Mouse (Mus musculus) cerebellum, adult 2 months (tissue): Measurements from ENCODE around the gene Tmem63a. TPM values are rescaled to one million over a fixed set of nuclear protein-coding genes. Genes with fewer than 3 reads are reported as not detected.

Source experiments
- DNase-seq, 2 experiments: peaks; one replicate each; pipeline ENCODE4 v3.0.0; 2021
- H3K27ac ChIP-seq: fragments of 200-500 bp; 2 replicates; pipeline ENCODE4 v1.5.1; 2012; ENCODE audit warnings: low read length, control low read depth, inconsistent platforms; ENCODE audit not compliant: insufficient read depth
- H3K27me3 ChIP-seq: fragments of 200-500 bp; 2 replicates; pipeline ENCODE4 v1.6.1; 2012; ENCODE audit warnings: inconsistent platforms, mild to moderate bottlenecking, low read length, moderate library complexity; ENCODE audit not compliant: control insufficient read depth, insufficient read depth
- H3K4me1 ChIP-seq: fragments of 200-500 bp; 2 replicates; pipeline ENCODE4 v1.6.1; 2011; ENCODE audit warnings: low read length; ENCODE audit not compliant: control insufficient read depth, insufficient read depth
- H3K4me3 ChIP-seq: fragments of 200-500 bp; replicated peaks from 2 replicates; pipeline ENCODE3; 2011; ENCODE audit warnings: mild to moderate bottlenecking, low read depth, low read length, control low read depth; ENCODE audit not compliant: insufficient read depth
- CTCF ChIP-seq: fragments of 200-500 bp; IDR thresholded peaks from 2 replicates; pipeline ENCODE4 v1.5.1; 2011; ENCODE audit warnings: low read depth, mild to moderate bottlenecking, control low read depth, low read length, moderate library complexity, borderline replicate concordance; ENCODE audit not compliant: insufficient read depth
- POLR2A ChIP-seq: fragments of 200-500 bp; IDR thresholded peaks from 2 replicates; pipeline ENCODE4 v1.6.1; 2011; ENCODE audit warnings: low read length, control low read depth, borderline replicate concordance; ENCODE audit not compliant: insufficient read depth
- WGBS: fragments of 180-500 bp; shearing (Covaris S2); methylation state at CpG from one replicate; pipeline ENCODE4 v1.1.7; 2018; 5-methylcytosine and 5-hydroxymethylcytosine counted together
- polyA plus RNA-seq: library from polyadenylated mRNA; depleted of rRNA; stranded (reverse); fragments of >200 nt; gene quantifications from 2 replicates; pipeline ENCODE4 v1.2.3, GENCODE M21; 2012

The Tmem63a gene
- polyA plus RNA-seq, 1 experiment: 117 TPM

GRCm38 (mm10) chr1:180917053-180917452, 25.1 kb upstream of the Tmem63a start:
- WGBS: 77% methylated on average over 1 of the region's 1 CpGs
- no peak overlapping the region for H3K27ac ChIP-seq
- H3K27me3 ChIP-seq: no peaks in the 10 kb centered on the region
- TF ChIP-seq CTCF: no peak
- TF ChIP-seq POLR2A: no peak
- DNase-seq: no peak
- no peaks in the 10 kb centered on the region for H3K4me1 ChIP-seq
- no peak overlapping the region for H3K4me3 ChIP-seq

- 36% methylated on average over 8 of the region's 8 CpGs for WGBS
- no peaks in the 10 kb centered on the region for H3K27me3 ChIP-seq
- DNase-seq: no peak
- no peaks in the 10 kb centered on the region for H3K4me1 ChIP-seq
- H3K4me3 ChIP-seq: no peak overlapping the region
- no peak overlapping the region for H3K27ac ChIP-seq
- TF ChIP-seq POLR2A (no peak), CTCF (0 out of 2 replicates have a peak, but pooled peaks have one; percentile 17)
Observed at GRCm38 (mm10) chr1:180919686-180920085, 22.5 kb upstream of the Tmem63a start.

GRCm38 (mm10) chr1:180922273-180923048, 19.7 kb upstream of the Tmem63a start:
- no peak for DNase-seq
- no peaks in the 10 kb centered on the region for H3K4me1 ChIP-seq
- H3K27ac ChIP-seq: no peak overlapping the region
- H3K27me3 ChIP-seq: no peaks in the 10 kb centered on the region
- no peak overlapping the region for H3K4me3 ChIP-seq
- WGBS: 74% methylated on average over 6 of the region's 6 CpGs
- no peak for TF ChIP-seq CTCF
- TF ChIP-seq POLR2A: no peak

- Histone ChIP-seq H3K4me3 (no peak overlapping the region), H3K4me1 (no peaks in the 10 kb centered on the region), H3K27ac (no peak overlapping the region), H3K27me3 (no peaks in the 10 kb centered on the region)
- WGBS: 62% methylated on average over 2 of the region's 2 CpGs
- DNase-seq: no peak
- TF ChIP-seq CTCF: no peak
- TF ChIP-seq POLR2A: no peak
Observed at GRCm38 (mm10) chr1:180924737-180925136, 17.4 kb upstream of the Tmem63a start.

- WGBS: 77% methylated on average over 4 of the region's 4 CpGs
- DNase-seq: no peak
- H3K27me3 ChIP-seq: no peaks in the 10 kb centered on the region
- no peaks in the 10 kb centered on the region for H3K4me1 ChIP-seq
- TF ChIP-seq CTCF (no peak), POLR2A (no peak)
- no peak overlapping the region for H3K27ac ChIP-seq
- no peak overlapping the region for H3K4me3 ChIP-seq
Observed at GRCm38 (mm10) chr1:180926286-180926685, 15.9 kb upstream of the Tmem63a start.

GRCm38 (mm10) chr1:180929599-180929998, 12.5 kb upstream of the Tmem63a start:
- Histone ChIP-seq H3K27ac (no peak overlapping the region), H3K4me1 (no peaks in the 10 kb centered on the region), H3K4me3 (no peak overlapping the region), H3K27me3 (no peaks in the 10 kb centered on the region)
- no peak for TF ChIP-seq CTCF
- DNase-seq: no peak
- 82% methylated on average over 2 of the region's 2 CpGs for WGBS

- WGBS: 53% methylated on average over 3 of the region's 3 CpGs
- H3K4me3 ChIP-seq: no peak overlapping the region
- no peaks in the 10 kb centered on the region for H3K4me1 ChIP-seq
- DNase-seq: no peak
- H3K27me3 ChIP-seq: no peaks in the 10 kb centered on the region
- H3K27ac ChIP-seq: no peak overlapping the region
- TF ChIP-seq POLR2A: no peak
- TF ChIP-seq CTCF: no peak
Observed at GRCm38 (mm10) chr1:180931106-180931505, 11.0 kb upstream of the Tmem63a start.

GRCm38 (mm10) chr1:180933659-180934058, 8.5 kb upstream of the Tmem63a start:
- Histone ChIP-seq H3K27me3 (no peaks in the 10 kb centered on the region), H3K27ac (no peak overlapping the region), H3K4me3 (no peak overlapping the region), H3K4me1 (no peaks in the 10 kb centered on the region)
- WGBS: 24% methylated on average over 6 of the region's 6 CpGs
- no peak for DNase-seq
- TF ChIP-seq POLR2A (no peak), CTCF (no peak)
